Mouse (Mus musculus): ENCODE results near the gene Msh6.
"Not testable (repeated sequence)": the region's sequence is repeated elsewhere in the genome, so short reads cannot be mapped to it uniquely, and the experiment has no call there.

GRCm38 (mm10) chr17:87976927-87977326 is 2.1 kb downstream of the Msh6 start:
- TF ChIP-seq POLR2A, CTCF (IDR thresholded peaks at IDR 0.05; ENCODE audit: insufficient read depth, low read depth, low read length): not testable (repeated sequence)
